In genomic region chr8:126596097-126596634, GRCm38 (mm10) we compare ENCODE assay signal across 8 mouse cellular contexts. TPM values are rescaled to one million over a fixed set of nuclear protein-coding genes. Genes with fewer than 3 reads are reported as not detected.
DNase-seq lines count a peak whose midpoint lies in the region; ATAC-seq lines count a peak whose summit lies in the region.

No protein-coding gene starts in this region.

- peak; percentile 68 for DNase-seq in R1 (ENCODE audit: low read depth, low spot score)
- DNase-seq in cerebellum, postnatal 4 days (ENCODE audit: low spot score in 2 of 2) = peak; percentile 49 to 81
- DNase-seq in gastrocnemius, postnatal 10 days = peak; percentile 86
- DNase-seq in induced T-regulatory cell, adult 2 months (ENCODE audit: low read depth) = peak; percentile 79
- peak; percentile 89 to 97 for DNase-seq in left cerebral cortex, postnatal 14 days (ENCODE audit: low spot score in 2 of 2)
- peak; percentile 85 to 87 for DNase-seq in right cerebral cortex, postnatal 36 days (ENCODE audit: low spot score in 2 of 2)

- ATAC-seq in megakaryocyte-erythroid progenitor cell, adult 5-6 weeks (replicated peaks; ENCODE audit: low FRiP score, low TSS enrichment, poor library complexity, severe bottlenecking) = peak; percentile 26
- no peak for ATAC-seq in erythroid progenitor cell, adult 5-6 weeks (replicated peaks; ENCODE audit: low FRiP score, poor library complexity, severe bottlenecking)

- intact Hi-C loops in left cerebral cortex, postnatal 14 days (cut with DNase I) = loop anchor here (5.0 kb wide), 1 partner anchor 141 kb away; no protein-coding TSS in a partner anchor

RNA-seq across cellular contexts. Expression of gene Irf2bp2, which starts 2.4 kb away (rescaled TPM):
- total RNA-seq in gastrocnemius, postnatal 10 days (2021) = 10 to 100 TPM; 53.3 to 55.5 TPM
- 10 to 100 TPM; 56.9 to 62.5 TPM for total RNA-seq in left cerebral cortex, postnatal 14 days (2021)
- 45.8 and 54.3 TPM in 2 replicates for total RNA-seq in megakaryocyte-erythroid progenitor cell, adult 5-6 weeks (2014; fragmentation: Nextera tagmentation)
- total RNA-seq in megakaryocyte-erythroid progenitor cell, adult 5-6 weeks (2017) = 44.1 and 56.8 TPM in 2 replicates
- total RNA-seq in erythroid progenitor cell, adult 5-6 weeks (2015; ENCODE audit: low replicate concordance) = 19.8 and 24.7 TPM in 2 replicates
- total RNA-seq in erythroid progenitor cell, adult 5-6 weeks (2017; ENCODE audit: low replicate concordance) = 8.8 and 18.0 TPM in 2 replicates
